Mouse (Mus musculus) adrenal gland, adult 18-20 months (tissue): ENCODE measurements around the gene Sppl3. TPM values are rescaled to one million over a fixed set of nuclear protein-coding genes. Genes with fewer than 3 reads are reported as not detected.
"Not testable (repeated sequence)": the region's sequence is repeated elsewhere in the genome, so short reads cannot be mapped to it uniquely, and the experiment has no call there.

Source experiments
- DNase-seq, 2 experiments: peaks; one replicate each; pipeline ENCODE4 v3.0.0; 2021 to 2022; ENCODE audit warnings: low spot score in 2 of 2
- total RNA-seq, 2 experiments: library from RNA; stranded (reverse); gene quantifications; 1 replicate in 1 of 2; 2 replicates in 1 of 2; pipeline ENCODE4 v1.2.3; 2021

Gene Sppl3
- total RNA-seq, 2 experiments from 2014 or later, result 40.0 to 44.0 TPM

DNA sequence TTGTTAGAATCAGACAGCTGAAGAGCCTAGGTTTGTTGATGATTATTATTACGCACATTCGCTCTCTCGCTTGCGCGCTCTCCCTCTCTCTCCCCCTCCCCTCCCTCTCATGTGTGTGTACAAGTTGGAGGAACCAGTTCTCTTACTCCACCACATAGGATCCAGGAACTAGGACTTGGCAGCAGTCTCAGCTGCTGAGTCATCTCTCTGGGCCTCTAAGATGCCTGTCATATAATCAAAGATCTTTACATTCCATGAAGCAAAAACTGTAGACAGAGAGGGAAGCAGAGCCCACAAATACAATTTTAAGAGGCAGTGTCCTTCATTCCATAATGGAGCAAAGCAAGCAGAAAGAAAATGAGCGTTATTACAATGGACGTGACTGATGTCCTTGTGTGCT, 61.2 kb downstream of the Sppl3 start:
- DNase-seq, result no peak

DNA sequence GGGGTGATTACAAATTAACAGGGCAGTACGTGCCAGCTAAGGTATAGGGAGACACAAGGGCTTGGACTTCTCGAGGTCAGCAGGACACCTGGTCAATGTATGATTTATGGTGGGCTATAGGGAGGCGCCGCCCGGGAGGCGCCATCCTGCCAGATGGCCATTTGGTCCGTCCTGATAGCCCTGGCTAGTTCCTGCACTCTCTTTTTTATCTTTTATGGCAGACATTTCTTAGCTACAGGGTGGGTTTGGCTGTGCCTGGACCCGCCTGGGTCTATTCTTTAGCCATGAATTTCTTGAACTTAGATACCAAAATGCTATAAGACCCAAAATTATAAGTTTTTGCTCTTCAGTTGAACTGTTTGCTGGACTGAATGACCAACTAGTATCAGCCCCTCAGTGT, 62.4 kb downstream of the Sppl3 start:
- DNase-seq, result not testable (repeated sequence)

DNA sequence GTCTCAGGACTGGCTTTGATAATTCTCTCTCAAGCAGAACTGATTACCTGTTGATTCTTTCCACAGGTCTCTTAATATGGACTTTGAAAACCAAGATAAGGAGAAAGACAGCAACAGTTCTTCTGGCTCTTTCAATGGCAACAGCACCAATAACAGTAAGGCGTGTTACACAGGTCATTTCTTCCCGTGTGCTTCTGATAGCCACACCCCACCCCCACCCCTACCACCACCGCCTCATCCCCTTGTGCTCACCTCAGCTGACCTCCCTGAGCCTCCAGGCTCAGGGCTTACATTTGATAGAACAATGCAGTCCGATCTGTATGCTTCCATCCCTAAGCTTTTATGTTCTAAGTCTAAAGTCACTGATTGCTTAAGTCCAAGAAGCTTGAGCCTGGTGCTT, 63.8 kb downstream of the Sppl3 start:
- DNase-seq, result no peak

DNA sequence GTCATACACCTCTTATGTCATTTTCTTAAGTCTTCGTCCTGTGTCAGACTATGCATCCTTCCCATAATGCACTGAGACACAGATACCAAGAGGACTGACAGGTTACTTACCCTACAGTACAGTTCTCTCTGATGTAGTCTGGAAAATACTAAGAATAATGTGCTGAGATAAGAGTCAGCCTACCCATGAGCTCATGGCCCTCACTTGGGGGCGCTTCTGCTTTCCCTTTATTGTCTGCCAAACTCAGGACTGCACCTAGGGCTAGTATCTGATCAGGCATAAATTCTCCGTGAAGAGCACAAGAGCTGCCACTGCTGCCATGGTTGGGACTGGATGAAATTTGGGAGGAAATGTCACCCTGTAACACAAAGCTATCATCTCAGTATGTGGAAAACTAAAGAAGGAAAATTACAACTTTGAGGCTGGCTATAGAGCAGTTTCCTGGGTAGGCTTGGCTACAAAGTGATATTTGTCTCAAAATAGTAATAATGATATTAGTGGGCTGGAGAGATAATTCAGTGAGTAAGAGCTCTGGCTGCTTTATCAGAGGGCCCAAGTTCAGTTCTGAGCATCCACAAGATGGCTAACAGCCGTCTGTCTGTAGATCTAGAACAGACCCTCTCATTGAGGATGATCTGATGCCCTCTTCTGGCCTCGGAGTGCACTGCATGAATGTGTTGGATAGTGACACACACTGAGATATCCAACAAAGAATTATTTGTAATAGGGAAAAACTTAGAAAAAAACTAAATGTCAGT, 65.4 kb downstream of the Sppl3 start:
- DNase-seq, result peak; percentile 66 to 73

DNA sequence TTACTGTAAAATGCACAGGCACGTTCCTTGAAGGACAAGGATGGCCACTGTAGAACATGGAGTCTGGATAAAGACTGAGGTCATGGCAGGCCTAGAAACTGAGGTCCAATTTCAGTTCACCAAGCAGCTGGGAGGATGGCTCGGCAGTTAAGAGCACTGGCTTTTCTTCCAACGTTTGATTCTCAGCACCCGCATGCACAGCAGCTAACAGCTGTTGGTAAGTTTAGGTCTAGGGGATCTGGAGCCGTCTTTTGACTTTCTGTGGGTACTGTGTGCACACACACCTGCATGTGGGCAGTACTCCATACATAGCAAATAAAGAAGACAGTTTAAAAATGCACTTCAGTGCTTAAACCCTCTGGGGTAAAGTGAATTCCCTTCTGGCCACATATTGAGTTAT, 70.7 kb downstream of the Sppl3 start:
- no peak for DNase-seq

DNA sequence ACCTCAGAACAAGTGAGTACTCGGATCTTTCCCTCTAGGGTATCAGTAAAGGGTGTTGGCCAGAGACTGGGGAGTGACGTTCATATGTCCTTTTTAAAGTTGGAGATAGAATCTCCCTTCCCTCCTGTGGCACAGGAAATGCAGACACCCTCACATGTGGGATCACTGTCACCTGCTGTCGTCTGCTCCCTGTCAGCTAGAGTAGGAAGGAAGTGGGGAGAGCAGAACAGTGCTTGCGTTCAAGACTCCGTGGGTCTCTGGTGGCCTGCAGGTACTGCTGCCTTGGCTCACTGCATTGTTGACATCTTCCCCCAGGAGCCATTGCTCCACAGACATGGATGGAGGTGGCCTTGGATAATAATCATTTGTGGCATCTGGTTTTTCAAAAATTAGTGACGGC, 72.6 kb downstream of the Sppl3 start:
- DNase-seq, result no peak

DNA sequence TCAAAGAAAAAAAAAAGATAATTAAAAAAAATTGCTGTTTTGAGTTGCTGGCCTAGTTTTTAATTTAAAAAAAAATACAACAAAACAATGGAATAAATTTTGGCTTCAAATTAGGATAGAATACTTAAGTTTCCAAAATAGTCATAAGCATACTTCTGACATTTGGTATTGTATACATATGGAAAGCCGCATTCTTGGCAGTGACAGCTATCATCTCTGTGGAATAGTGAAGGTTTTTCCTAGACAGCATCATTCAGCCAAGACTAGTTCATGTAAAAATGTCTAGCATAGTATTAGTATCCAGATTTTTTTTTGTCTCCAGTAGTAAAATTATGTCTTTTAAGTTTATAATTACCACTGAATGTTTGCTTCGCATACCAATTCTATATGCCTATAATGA, 74.7 kb downstream of the Sppl3 start:
- DNase-seq, result no peak

DNA sequence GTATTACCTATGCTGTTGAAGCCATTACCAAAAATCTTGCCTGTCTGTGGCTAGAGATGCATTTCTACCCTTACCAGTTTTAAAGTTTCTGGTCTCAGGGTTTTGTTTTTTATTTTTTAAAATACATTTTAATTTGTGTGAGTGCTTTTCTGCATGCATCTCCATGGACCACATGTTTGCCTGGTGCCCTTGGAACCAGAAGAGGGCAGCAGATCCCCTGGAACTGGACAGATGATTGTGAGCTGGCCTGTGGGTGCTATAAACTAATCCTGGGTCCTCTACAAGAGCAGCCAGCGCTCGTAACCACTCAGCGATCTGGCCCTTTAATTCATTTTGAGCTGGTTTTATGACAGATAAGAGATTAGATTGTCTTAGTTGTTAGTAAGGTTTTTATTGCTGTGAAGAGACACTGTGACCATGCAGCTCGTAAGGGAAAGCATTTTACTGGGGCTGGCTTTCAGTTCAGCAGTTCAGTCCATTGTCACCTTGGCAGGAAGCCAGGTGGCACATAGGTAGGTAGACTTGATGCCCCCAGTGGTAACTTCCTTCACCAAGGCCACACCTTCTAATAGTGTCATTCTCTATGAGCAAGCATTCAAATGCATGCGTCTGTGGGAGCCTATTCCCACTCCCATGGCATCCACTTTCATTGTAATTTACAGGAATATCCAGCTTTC, 78.8 kb downstream of the Sppl3 start:
- no peak for DNase-seq

DNA sequence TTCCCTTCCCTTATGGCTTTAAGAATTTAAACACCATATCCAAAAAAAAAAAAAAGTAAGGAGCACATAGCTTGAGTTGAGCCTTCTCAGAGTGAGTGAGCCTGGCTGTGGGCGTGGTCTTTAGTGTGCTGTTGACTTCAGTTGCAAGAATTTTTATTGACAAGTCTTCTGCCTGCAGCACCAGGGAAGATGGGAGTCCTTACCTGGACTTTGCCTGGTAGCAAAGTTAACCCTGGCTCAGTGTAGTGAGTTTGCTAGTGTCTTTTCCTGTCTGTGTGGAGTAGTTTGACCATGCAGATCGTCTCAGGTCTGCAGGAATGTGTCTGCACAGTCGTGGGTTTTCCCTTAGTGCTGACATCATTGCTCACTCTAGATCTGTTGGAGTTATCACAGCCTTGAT, 80.1 kb downstream of the Sppl3 start:
- DNase-seq, result no peak

DNA sequence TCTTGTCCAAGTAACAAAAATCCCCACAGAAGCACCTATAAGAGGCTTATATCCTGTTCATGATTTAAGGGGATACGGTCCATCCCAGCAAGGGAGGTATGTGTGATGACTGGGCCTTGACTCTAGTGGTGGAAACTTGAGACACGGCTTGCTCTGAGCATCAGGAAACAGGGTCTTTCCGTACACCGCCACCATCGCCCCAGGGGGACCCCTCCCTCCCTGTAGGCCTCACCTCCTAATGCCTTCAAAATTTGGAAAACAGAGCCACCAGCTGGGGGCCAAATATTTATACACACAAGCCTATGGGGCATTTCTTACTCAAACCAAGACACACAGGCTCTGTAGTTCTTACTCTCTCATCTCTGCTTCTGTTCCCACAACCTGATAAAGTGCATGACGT, 80.8 kb downstream of the Sppl3 start:
- no peak for DNase-seq

DNA sequence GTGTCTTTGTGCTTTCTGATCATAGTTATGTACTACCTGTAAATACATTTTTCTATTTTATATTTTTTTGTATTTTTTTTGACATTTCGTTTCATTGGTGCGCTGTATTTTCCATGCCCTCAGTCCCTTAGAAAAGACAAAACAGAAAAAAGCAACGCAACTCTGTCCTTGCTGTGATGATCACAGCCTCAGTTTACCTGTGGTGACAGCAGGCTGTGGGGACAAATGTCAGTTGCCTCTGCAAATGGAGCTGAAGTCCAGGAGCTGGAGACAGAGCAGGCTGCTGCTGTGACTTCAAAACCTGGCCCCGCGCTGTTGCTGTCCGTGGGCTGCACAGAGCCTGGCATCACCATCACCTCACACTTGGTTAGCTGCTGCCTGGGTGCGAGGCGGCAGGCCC, 87.3 kb downstream of the Sppl3 start, which contains the start of gene Gm10401:
Gm10401 (minus strand) TSS at position 101 of the 400 bp plus-strand sequence.
- no peak for DNase-seq

DNA sequence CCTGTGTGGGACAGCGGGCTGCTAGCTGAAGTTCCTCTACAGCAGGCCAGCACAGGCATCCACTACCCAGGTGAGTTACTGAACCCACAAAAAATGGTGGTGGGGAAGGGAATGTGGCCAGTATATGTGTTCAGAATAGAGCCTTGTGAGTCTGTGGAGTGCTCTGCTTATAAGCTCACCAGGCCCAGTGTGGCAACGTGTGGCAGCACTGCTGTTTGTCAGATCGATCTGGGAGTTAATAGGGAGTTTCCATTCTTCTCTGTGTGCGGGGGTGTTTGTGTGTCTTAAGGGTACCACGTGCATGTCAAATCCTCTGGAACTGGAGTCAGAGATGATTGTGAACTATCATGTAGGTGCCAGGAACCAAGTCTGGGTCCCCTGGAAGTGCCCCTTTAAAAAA, 88.6 kb downstream of the Sppl3 start:
- no peak for DNase-seq

DNA sequence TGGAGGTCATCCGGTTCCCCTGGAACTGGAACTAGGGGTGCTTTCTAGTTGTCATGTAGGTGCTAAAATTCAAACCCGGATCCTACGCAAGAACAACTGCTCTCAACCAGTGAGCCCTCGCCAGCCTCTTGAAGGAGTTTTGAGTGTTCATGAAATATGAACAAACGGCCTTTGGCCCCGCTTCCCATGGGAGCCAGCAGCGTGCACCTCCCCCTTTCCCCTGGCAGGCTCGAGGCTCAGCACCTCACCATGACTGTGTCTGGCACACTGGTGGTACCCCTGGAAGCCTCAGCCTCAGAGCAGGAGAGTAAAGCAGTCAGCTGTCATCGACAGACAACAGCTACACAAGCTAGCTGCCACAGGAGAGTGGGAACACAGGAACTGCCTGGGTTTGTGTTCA, 89.1 kb downstream of the Sppl3 start:
- no peak for DNase-seq

DNA sequence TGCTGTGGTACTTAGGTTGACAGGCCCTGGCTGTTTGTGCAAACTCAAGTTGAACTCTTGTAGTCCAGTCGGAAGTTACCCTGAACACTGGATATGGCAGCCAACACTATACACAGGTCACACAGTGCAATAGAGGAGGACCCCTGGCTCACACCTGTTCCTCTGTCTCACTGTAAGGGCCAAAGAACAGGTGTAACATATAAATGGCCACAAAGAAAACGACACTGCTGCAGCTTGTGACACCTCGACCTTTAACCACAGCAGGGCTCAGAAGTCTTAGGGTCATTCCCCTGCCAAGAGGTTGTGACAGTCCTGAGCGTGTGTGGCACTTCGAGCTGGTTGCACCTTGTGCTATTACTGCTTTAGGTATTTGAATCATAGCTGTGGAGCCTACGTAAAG, 89.5 kb downstream of the Sppl3 start:
- DNase-seq, result no peak

DNA sequence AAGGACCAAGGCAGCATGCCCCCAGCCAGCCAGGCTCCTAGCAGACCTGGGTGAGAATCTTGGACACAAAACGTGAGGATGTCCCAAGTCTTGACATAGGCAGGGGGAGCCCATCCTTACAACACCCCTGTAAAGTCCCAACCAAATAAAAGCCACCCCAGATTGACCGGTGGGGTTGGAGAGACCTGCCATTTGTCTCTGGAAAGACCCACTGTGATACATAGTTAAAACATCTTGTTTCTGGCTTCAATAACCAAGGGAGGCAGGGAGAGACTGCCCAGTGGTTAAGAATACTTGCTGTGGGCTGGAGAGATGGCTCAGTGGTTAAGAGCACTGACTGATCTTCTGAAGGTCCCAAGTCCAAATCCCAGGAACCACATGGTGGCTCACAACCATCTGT, 91.3 kb downstream of the Sppl3 start:
- DNase-seq, result no peak

DNA sequence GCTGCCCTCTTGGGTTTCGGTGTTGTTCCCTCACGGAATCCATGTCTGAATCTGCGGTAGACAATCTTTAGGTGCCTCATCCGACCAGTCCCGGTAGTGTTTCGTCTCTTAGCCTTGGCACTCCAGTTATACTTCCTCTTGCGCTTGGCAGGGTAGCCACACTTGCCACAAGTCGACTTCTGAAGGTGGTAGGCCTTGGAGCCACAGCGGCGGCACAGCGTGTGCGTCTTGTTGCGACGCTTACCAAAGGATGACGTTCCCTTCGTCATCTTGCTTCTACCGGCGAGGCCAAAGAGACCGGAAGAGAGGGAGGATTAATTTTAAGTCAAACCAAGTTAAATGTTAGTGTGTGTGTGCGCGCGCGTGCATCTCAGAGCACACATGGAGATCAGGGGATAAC, 92.3 kb downstream of the Sppl3 start:
- DNase-seq, result not testable (repeated sequence)

DNA sequence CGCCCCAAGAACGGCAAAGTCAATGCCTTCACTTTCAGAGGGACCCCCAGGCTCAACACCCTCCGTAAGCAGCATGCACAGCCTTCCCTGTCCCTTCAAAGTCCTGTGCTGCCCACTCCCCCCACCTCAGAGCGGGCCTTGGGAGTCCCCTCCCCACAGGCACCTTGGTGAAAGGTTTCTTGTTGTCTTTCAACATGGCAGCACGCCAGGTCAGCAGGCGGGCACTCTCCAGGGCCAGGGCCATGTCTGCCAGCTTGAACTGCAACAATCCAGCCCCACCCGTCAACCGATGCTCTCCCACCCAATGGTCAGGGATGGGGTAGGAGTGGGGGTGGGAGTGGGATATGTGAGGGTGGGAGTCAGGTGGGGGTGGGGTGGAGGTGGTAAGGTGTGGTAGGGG, 100.2 kb downstream of the Sppl3 start:
- DNase-seq, result no peak

DNA sequence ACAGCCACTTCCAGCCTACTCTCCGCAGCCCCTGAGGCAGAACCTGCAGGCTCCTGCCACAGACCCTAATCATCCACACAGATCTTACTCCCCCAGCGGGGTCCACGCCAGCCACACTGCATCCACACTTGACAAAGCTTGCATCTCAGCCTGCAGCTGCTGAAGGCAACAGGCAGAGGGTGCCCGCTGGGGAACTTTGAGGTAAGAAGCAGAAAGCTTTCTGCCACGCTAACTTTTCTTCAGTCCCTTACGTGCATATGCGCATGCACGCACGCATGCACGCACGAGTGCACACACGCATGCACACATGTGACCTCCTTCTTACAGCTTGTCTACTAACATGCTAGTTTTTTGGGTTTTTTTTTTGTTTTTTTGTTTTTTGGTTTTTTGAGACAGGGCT, 102.3 kb downstream of the Sppl3 start:
- DNase-seq, result no peak

DNA sequence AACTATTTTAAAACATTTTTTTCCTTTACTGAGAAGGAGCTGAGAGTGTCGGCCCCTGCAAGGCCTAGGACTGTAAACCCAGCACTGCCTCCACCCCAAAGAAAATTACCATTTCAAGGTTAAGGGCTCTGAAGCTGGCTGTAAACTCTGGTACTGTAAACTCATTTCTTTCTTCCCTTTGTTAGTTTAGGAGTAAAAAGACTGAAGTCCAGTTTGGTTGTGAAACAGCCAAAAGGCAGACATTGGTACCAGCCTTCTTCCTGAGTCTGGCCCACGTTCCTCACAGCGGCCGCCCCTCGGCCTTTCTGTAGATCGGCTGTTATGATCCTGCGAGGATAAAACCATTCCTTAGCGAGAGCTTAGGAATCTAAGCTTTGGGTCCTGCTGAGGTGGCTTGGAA, 103.6 kb downstream of the Sppl3 start:
- DNase-seq, result no peak

DNA sequence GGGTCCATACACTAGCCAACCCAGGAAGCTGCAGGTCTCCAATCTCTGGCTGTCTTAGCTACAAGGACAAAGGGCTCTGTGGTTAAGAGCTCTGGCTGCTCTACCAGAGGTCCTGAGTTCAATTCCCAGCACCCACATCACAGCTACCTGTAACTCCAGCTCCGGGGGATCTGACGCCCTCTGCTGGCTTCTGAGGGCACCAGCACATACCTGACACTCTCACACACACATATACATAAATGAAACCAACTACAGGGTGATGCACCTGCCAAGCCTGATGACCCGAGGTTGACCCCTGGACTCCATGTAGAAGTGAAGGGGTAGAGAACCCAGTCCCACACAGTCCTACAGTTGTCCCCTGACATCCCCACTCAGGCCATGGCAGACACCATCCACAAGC, 105.5 kb downstream of the Sppl3 start:
- no peak for DNase-seq

DNA sequence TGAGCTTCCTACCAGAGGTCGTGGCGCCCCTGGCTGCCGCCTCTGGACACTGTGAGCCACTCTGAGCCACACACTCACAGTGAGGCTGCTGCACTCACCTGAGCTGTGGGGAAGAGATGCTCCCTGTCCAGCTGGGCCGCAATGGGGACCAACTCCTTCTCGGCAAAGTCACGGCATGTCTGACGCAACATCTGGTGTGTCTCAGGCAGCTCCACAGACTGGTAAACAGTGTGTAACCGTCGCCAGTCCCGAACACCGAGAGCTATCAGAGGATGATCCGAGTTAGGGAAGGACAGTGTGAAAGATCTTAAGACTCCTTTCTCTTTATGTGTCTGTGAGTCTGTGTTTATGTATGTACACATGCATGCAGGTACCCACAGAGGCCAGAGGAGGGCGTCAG, 106.5 kb downstream of the Sppl3 start:
- DNase-seq, result no peak

DNA sequence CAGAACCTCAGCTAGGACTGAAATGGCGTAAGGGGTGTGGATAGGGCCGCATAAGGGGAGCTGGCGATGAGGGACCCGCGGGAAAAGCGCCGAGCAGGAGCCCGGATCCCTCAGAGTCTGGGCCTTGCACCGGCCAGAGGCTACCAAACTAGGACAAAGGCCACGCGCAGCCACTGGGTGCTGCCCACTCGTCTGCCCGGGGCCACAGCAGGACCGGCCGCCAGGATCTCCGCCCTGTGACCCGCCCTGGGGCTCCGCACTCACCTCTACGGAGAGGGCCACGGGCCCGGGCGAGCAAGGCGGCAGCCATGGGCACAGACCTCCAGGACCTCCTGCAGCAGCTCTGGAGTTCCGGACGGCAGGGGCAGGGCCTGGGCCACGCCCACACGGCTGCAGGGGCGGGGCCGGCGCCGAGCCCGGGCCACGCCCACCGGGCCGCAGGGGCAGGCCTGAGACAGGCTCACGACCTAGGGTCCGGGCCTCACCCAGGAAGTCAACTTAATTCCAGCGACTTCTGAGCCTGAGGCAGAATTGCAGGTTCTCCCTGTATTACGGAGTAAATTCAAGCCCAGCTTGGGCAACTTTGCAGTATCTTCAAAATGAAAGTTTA, 108.1 kb downstream of the Sppl3 start, which contains the start of gene Acads:
Acads (minus strand) TSS at position 386 of the 610 bp plus-strand sequence.
- DNase-seq, result peak; percentile 88 to 89
